Mouse (Mus musculus) kidney, embryonic 16.5 days (tissue): ENCODE measurements around the gene Bag2. TPM values are rescaled to one million over a fixed set of nuclear protein-coding genes. Genes with fewer than 3 reads are reported as not detected.
"Not testable (repeated sequence)": the region's sequence is repeated elsewhere in the genome, so short reads cannot be mapped to it uniquely, and the experiment has no call there.

Source experiments
- ATAC-seq: fragments of 200-750 bp; cut with Nextera tagmentation; 2 replicates; pipeline ENCODE4 v1.8.0; 2017; ENCODE audit warnings: moderate TSS enrichment; ENCODE audit not compliant: low FRiP score, low TSS enrichment
- H3K27ac ChIP-seq: fragments of 300-500 bp; sonication (generic); 2 replicates; pipeline ENCODE4 v1.5.1; 2014; ENCODE audit warnings: low read length
- H3K27me3 ChIP-seq: fragments of 300-500 bp; sonication (generic); 2 replicates; pipeline ENCODE4 v1.6.1; 2014; ENCODE audit warnings: low read length, control low read depth, mixed read lengths; ENCODE audit not compliant: insufficient read depth
- H3K36me3 ChIP-seq: fragments of 300-500 bp; sonication (generic); 2 replicates; pipeline ENCODE4 v1.6.1; 2014; ENCODE audit warnings: low read length, control low read depth, mixed read lengths; ENCODE audit not compliant: insufficient read depth
- H3K4me1 ChIP-seq: fragments of 300-500 bp; sonication (generic); 2 replicates; pipeline ENCODE4 v1.6.1; 2014; ENCODE audit warnings: low read length, control low read depth, mixed read lengths; ENCODE audit not compliant: insufficient read depth
- H3K4me2 ChIP-seq: fragments of 300-500 bp; sonication (generic); replicated peaks from 2 replicates; pipeline ENCODE4 v1.6.1; 2014; ENCODE audit warnings: low read depth, low read length
- H3K4me3 ChIP-seq: fragments of 300-500 bp; sonication (generic); 2 replicates; pipeline ENCODE4 v1.5.1; 2014; ENCODE audit warnings: mild to moderate bottlenecking, low read length
- H3K9ac ChIP-seq: fragments of 300-500 bp; sonication (generic); replicated peaks from 2 replicates; pipeline ENCODE4 v1.6.1; 2014; ENCODE audit warnings: low read length
- H3K9me3 ChIP-seq: fragments of 300-500 bp; sonication (generic); 2 replicates; pipeline ENCODE4 v1.6.1; 2016; ENCODE audit warnings: low read length, control low read depth
- WGBS: fragments of 180-500 bp; shearing (Covaris S2); extraction: QIAGEN DNeasy Blood & Tissue Kit; methylation state at CpG from one replicate; pipeline ENCODE4 v1.1.7; 2014; 5-methylcytosine and 5-hydroxymethylcytosine counted together
- polyA plus RNA-seq: library from polyadenylated mRNA; unstranded; fragments of >200 nt; fragmentation: Nextera tagmentation; extraction: Ambion mirVana; gene quantifications from 2 replicates; pipeline ENCODE4 v1.2.1, GENCODE M21; 2015

The Bag2 gene
- polyA plus RNA-seq, 1 experiment from 2014 or later = 105 TPM

- H3K4me1 ChIP-seq = peaks cover 29% of the 10 kb centered on the region
- 0 out of 2 replicates have a peak, but pooled peaks cover 2% of the 10 kb centered on the region for H3K27me3 ChIP-seq
- peak; percentile 17; the same call in 1 of the 2 replicates for ATAC-seq
- peak overlapping the region; percentile 87 for H3K27ac ChIP-seq
- H3K9me3 ChIP-seq = no peaks in the 10 kb centered on the region
- 66% methylated on average over 21 of the region's 21 CpGs for WGBS
- no peak overlapping the region for H3K9ac ChIP-seq
- H3K4me2 ChIP-seq = peak overlapping the region; percentile 82
- no peak overlapping the region for H3K4me3 ChIP-seq
- no peaks in the 10 kb centered on the region for H3K36me3 ChIP-seq
Observed at GRCm38 (mm10) chr1:33754965-33755735, 2.4 kb downstream of the Bag2 start.

DNA sequence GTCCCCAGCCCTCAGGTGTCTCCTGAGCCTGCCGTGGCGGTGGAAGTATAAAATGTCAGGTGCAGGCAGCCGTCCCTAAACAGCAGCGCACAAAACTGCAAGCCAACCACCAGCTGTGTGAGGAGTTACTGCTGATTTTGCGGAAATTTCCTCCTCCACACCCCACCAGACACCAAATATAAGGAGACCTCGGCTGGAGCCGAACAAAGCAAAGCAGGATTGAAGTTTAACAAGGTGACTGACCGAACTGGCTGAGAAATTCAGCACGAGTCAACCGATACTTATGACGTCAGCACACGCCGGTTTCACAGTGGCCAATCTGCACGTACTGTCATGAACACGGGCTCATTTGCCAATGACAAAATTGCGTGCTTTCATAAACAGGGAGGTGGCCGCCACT is 3.5 kb downstream of the Bag2 start:
- WGBS = 62% methylated on average over 17 of the region's 17 CpGs
- H3K4me1 ChIP-seq = peaks cover 29% of the 10 kb centered on the region

DNA sequence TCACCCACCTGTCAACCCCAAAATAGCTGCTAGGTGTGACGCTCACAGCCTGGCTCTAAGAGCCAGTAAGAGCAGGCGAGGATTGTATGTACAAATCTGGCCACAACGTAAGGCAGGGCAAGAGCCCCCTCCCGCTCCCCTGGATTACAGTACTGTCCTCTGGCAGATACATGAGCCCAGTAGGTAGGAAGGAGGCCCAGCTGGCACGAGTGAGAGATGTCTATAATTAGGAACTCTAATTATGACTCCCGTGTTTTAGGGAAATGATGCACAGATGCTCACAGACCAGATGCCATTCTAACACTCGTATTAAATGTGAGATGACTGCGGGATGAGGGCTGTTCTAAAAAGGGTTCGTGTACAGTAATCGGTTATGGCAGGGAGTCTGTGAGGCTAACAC is 6.3 kb downstream of the Bag2 start:
- Histone ChIP-seq H3K36me3 (peaks cover 15% of the 10 kb centered on the region), H3K4me1 (peaks cover 20% of the 10 kb centered on the region), H3K27ac (no peak overlapping the region), H3K4me2 (no peak overlapping the region), H3K9me3 (no peaks in the 10 kb centered on the region; the same call in 1 of the 2 replicates), H3K9ac (no peak overlapping the region), H3K4me3 (no peak overlapping the region), H3K27me3 (no peaks in the 10 kb centered on the region)
- WGBS = 90% methylated on average over 10 of the region's 10 CpGs
- ATAC-seq = no peak

More for the DNA sequence above, 3.5 kb downstream of the Bag2 start:
- peak; percentile 6; the same call in 1 of the 2 replicates for ATAC-seq
- H3K36me3 ChIP-seq = 0 out of 2 replicates have a peak, but pooled peaks cover 2% of the 10 kb centered on the region
- 0 out of 2 replicates have a peak, but pooled peaks cover 2% of the 10 kb centered on the region for H3K27me3 ChIP-seq
- peak overlapping the region; percentile 87 for H3K27ac ChIP-seq
- H3K9me3 ChIP-seq = no peaks in the 10 kb centered on the region; the same call in 1 of the 2 replicates
- no peak overlapping the region for H3K9ac ChIP-seq
- H3K4me3 ChIP-seq = no peak overlapping the region
- H3K4me2 ChIP-seq = peak overlapping the region; percentile 29

DNA sequence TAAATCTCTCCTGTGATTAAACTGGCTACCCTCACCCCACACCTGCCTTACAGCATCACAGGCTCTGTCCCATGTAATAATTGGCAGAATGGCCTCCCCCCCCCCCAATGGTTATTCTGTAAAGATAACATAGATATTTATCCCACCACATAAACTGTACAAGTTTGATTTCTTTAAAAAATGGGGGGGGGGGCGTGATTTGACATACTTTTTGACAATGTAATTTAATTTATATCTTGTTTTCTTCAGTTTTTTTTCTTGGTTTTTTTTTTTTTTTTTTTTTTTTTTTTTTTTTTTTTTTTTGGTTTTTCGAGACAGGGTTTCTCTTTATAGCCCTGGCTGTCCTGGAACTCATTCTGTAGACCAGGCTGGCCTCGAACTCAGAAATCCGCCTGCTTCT is 7.9 kb downstream of the Bag2 start:
- 88% methylated on average over 3 of the region's 4 CpGs for whole genome bisulfite sequencing
- not testable (repeated sequence) for H3K27ac ChIP-seq, H3K4me2 ChIP-seq, H3K9ac ChIP-seq, H3K27me3 ChIP-seq, ATAC-seq, H3K4me1 ChIP-seq, H3K9me3 ChIP-seq, H3K4me3 ChIP-seq
- H3K36me3 ChIP-seq = peaks cover 29% of the 10 kb centered on the region

DNA sequence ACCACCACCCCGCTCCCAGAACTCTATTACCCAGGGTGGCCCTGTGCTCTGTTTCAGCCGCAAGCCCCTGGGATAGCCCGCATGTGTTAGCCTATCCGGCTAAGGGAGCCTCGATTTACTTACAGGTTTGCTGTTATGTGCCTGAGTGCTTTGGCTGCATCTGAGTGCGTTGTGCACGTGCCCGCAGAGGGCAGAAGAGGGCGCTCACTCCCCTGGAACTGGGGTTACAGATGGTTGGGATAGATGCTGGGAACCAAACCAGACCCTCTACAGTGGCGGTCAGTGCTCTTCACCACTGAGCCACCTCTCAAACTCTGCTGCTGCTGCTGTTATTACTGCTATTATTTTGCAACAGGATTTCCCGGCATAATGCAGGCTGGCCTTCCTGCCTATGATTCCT is 8.5 kb downstream of the Bag2 start:
- Histone ChIP-seq H3K4me3 (no peak overlapping the region), H3K36me3 (peaks cover 29% of the 10 kb centered on the region)

DNA sequence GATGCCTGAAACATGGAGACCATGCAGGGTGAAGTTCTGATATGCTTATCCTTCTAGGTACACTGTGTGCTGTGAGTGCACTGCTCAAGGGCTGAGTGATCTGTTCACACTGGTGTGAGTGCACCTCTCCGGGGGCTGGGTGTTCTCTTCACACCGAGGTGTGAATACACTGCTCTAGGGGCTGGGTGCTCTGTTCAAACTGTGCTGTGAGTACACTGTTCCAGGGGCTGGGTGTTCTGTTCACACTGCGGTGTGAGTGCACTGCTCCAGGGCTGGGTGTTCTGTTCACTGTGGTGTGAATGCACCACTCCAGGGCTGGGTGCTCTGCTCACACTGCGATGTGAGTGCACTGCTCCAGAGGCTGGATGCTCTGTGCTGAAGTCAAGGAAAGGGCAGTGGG is 11.7 kb downstream of the Bag2 start:
- no peak; the same call in 1 of the 2 replicates for ATAC-seq
- H3K27me3 ChIP-seq = no peaks in the 10 kb centered on the region
- no peak overlapping the region for H3K9ac ChIP-seq
- no peaks in the 10 kb centered on the region; the same call in 1 of the 2 replicates for H3K9me3 ChIP-seq
- no peak overlapping the region for H3K27ac ChIP-seq
- H3K4me2 ChIP-seq = no peak overlapping the region
- no peaks in the 10 kb centered on the region for H3K4me1 ChIP-seq
- H3K4me3 ChIP-seq = no peak overlapping the region
- 89% methylated on average over 4 of the region's 4 CpGs for WGBS
- peaks cover 32% of the 10 kb centered on the region for H3K36me3 ChIP-seq

More for the DNA sequence above, 8.5 kb downstream of the Bag2 start:
- ATAC-seq = no peak
- H3K4me2 ChIP-seq = no peak overlapping the region
- no peaks in the 10 kb centered on the region; the same call in 1 of the 2 replicates for H3K9me3 ChIP-seq
- 95% methylated on average over 11 of the region's 11 CpGs for WGBS
- peaks cover 5% of the 10 kb centered on the region; the same call in 1 of the 2 replicates for H3K4me1 ChIP-seq
- H3K27ac ChIP-seq = no peak overlapping the region
- H3K27me3 ChIP-seq = no peaks in the 10 kb centered on the region
- H3K9ac ChIP-seq = no peak overlapping the region

DNA sequence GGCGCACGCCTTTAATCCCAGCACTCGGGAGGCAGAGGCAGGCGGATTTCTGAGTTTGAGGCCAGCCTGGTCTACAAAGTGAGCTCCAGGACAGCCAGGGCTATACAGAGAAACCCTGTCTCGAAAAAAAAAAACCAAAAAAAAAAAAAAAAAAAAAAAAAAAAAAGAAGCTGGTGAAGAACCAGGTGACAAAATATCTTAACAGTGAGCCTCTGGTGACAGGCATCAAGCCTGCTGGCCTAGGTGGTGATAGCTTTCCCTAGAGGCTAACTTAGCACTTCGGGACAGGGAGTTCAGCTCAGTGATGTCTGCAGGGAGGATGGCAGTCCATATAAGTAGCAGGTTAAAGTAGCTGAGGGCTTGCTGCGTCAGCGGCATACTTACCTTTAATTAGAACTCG is 12.8 kb downstream of the Bag2 start:
- H3K4me2 ChIP-seq, H3K27me3 ChIP-seq, H3K4me1 ChIP-seq, H3K4me3 ChIP-seq, H3K27ac ChIP-seq, ATAC-seq, H3K9me3 ChIP-seq, H3K9ac ChIP-seq: not testable (repeated sequence)
- peaks cover 37% of the 10 kb centered on the region for H3K36me3 ChIP-seq
- whole genome bisulfite sequencing = 97% methylated on average over 8 of the region's 9 CpGs

DNA sequence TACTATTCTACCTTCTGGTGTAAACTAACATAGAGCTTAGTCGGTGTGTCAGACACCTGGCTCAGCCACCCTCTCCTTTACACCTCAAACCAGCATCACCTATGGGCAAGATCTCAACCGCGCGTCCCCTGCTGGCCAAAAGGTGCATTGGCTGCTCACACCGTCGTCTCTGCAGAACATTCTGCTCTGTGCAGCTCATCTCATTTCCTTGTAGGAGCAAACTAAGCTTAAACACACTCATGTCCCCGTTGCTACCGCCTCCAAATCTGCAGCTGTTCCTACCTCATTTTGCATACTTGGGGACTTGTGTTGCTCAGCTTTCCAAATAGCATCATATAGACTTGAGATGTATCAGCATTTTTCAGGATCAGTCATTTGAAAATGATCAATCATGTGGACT is 14.7 kb downstream of the Bag2 start:
- H3K4me3 ChIP-seq = no peak overlapping the region
- ATAC-seq = no peak
- H3K36me3 ChIP-seq = peaks cover 46% of the 10 kb centered on the region
- H3K27ac ChIP-seq = no peak overlapping the region
- no peaks in the 10 kb centered on the region for H3K9me3 ChIP-seq
- H3K9ac ChIP-seq = no peak overlapping the region
- WGBS = 29% methylated on average over 8 of the region's 8 CpGs
- H3K4me2 ChIP-seq = no peak overlapping the region
- H3K27me3 ChIP-seq = no peaks in the 10 kb centered on the region
- H3K4me1 ChIP-seq = no peaks in the 10 kb centered on the region

DNA sequence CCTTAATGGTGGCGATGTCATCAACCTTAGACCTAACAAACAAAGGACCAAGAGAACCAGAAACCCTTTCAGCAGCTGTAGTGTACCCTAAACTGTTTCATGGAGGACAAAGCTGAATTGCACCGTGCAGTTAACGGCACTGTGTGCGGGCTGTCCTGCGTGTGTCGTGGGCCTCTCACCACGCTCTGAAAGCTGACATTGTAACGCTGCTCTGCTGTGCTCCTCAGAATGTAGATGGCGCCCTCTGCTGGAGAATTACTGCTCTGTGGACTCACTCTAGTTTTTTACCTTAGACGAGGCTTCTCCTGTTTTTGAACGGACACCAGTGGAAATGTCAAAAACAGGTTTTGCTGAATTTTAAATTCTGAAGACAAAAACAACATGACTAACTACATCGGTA is 18.3 kb downstream of the Bag2 start:
- no peak overlapping the region for H3K9ac ChIP-seq
- H3K27ac ChIP-seq = no peak overlapping the region
- peak; percentile 71; the same call in 1 of the 2 replicates for ATAC-seq
- H3K9me3 ChIP-seq = no peaks in the 10 kb centered on the region
- H3K4me2 ChIP-seq = no peak overlapping the region
- no peaks in the 10 kb centered on the region for H3K27me3 ChIP-seq
- H3K4me3 ChIP-seq = no peak overlapping the region
- H3K4me1 ChIP-seq = no peaks in the 10 kb centered on the region
- 29% methylated on average over 12 of the region's 12 CpGs for WGBS
- H3K36me3 ChIP-seq = peaks cover 55% of the 10 kb centered on the region

- no peak overlapping the region for H3K4me2 ChIP-seq
- no peaks in the 10 kb centered on the region for H3K9me3 ChIP-seq
- H3K4me1 ChIP-seq = no peaks in the 10 kb centered on the region
- no peak for ATAC-seq
- no peak overlapping the region for H3K27ac ChIP-seq
- 83% methylated on average over 11 of the region's 11 CpGs for WGBS
- H3K27me3 ChIP-seq = no peaks in the 10 kb centered on the region
- H3K36me3 ChIP-seq = peaks cover 55% of the 10 kb centered on the region
- no peak overlapping the region for H3K9ac ChIP-seq
- H3K4me3 ChIP-seq = no peak overlapping the region
Observed at GRCm38 (mm10) chr1:33738681-33739278, 18.8 kb downstream of the Bag2 start.
